Mouse (Mus musculus): ENCODE measurements at regions not wholly inside any gene's neighbourhood (a gene's known extent, or its start where the extent isn't known, plus 50 kb on each side); places are given as distances from the start of the nearest gene placed in this dataset. TPM values are rescaled to one million over a fixed set of nuclear protein-coding genes. Genes with fewer than 3 reads are reported as not detected.

- Histone ChIP-seq H3K27ac (ENCODE audit: low read depth, low read length) (no peak overlapping the region), H3K9ac (ENCODE audit: low read length) (no peak overlapping the region), H3K36me3 (ENCODE audit: control insufficient read depth, insufficient read depth, low read length) (no peaks in the 10 kb centered on the region), H3K9me3 (ENCODE audit: control insufficient read depth, low read length) (no peaks in the 10 kb centered on the region), H3K27me3 (ENCODE audit: control insufficient read depth, insufficient read depth, low read length) (no peaks in the 10 kb centered on the region), H3K4me3 (ENCODE audit: low read depth, low read length) (no peak overlapping the region), H3K4me2 (ENCODE audit: low read depth, low read length, severe bottlenecking) (no peak overlapping the region), H3K4me1 (replicated peaks; ENCODE audit: control insufficient read depth, insufficient read depth, low read length) (no peaks in the 10 kb centered on the region)
- ATAC-seq (replicated peaks; ENCODE audit: low FRiP score) (no peak), DNase-seq (ENCODE audit: low spot score) (no peak)
- WGBS = 60% methylated on average over 1 of the region's 1 CpGs
Measured at GRCm38 (mm10) chrX:93160956-93161355, 125.3 kb upstream of the Arx start.

Small RNAs in the stretch of these regions (microRNA-seq; reads per million reads assigned to microRNA genes)
- gene Gm24973 (ENCODE audit: insufficient number of aligned reads) = not detected
